Mouse (Mus musculus) heart, embryonic 12.5 days (tissue): ENCODE data around the gene Olfr1394. TPM values are rescaled to one million over a fixed set of nuclear protein-coding genes. Genes with fewer than 3 reads are reported as not detected.
"Not testable (repeated sequence)": the region's sequence is repeated elsewhere in the genome, so short reads cannot be mapped to it uniquely, and the experiment has no call there.

Experiments used
- ATAC-seq: fragments of 200-750 bp; cut with Nextera tagmentation; 2 replicates; pipeline ENCODE4 v1.8.0; 2017; ENCODE audit warnings: moderate TSS enrichment, moderate library complexity; ENCODE audit not compliant: insufficient number of reproducible peaks, low FRiP score
- H3K27ac ChIP-seq: fragments of 300-500 bp; sonication (generic); 2 replicates; pipeline ENCODE4 v1.5.1; 2016; ENCODE audit warnings: mild to moderate bottlenecking, moderate library complexity; ENCODE audit not compliant: poor library complexity, severe bottlenecking
- H3K27me3 ChIP-seq: fragments of 300-500 bp; sonication (generic); replicated peaks from 2 replicates; pipeline ENCODE4 v1.6.1; 2016; ENCODE audit warnings: mild to moderate bottlenecking, moderate library complexity
- H3K36me3 ChIP-seq: fragments of 300-500 bp; sonication (generic); 2 replicates; pipeline ENCODE4 v1.6.1; 2016; ENCODE audit warnings: mild to moderate bottlenecking, moderate library complexity
- H3K4me1 ChIP-seq: fragments of 300-500 bp; sonication (generic); replicated peaks from 2 replicates; pipeline ENCODE4 v1.6.1; 2016; ENCODE audit warnings: mild to moderate bottlenecking
- H3K4me2 ChIP-seq: fragments of 300-500 bp; sonication (generic); 2 replicates; pipeline ENCODE4 v1.6.1; 2016; ENCODE audit warnings: mild to moderate bottlenecking, moderate library complexity
- H3K4me3 ChIP-seq: fragments of 300-500 bp; sonication (generic); 2 replicates; pipeline ENCODE4 v1.5.1; 2016; ENCODE audit warnings: mild to moderate bottlenecking
- H3K9ac ChIP-seq: fragments of 300-500 bp; sonication (generic); 2 replicates; pipeline ENCODE4 v1.6.1; 2016; ENCODE audit warnings: mild to moderate bottlenecking, moderate library complexity
- H3K9me3 ChIP-seq: fragments of 300-500 bp; sonication (generic); replicated peaks from 2 replicates; pipeline ENCODE4 v1.6.1; 2016; ENCODE audit warnings: mild to moderate bottlenecking, moderate library complexity
- WGBS: fragments of 180-500 bp; shearing (Covaris S2); methylation state at CpG from one replicate; pipeline ENCODE4 v1.1.7; 2016; 5-methylcytosine and 5-hydroxymethylcytosine counted together
- polyA plus RNA-seq: library from polyadenylated mRNA; unstranded; fragments of >200 nt; fragmentation: Nextera tagmentation; extraction: Ambion mirVana; gene quantifications from 2 replicates; pipeline ENCODE4 v1.2.1, GENCODE M21; 2016

Gene Olfr1394
- polyA plus RNA-seq, 1 experiment from 2014 or later, result not detected

GRCm38 (mm10) chr11:49156821-49157814, 2.9 kb downstream of the Olfr1394 start:
- H3K4me1 ChIP-seq, result no peaks in the 10 kb centered on the region
- no peaks in the 10 kb centered on the region for H3K36me3 ChIP-seq
- ATAC-seq, result no peak
- H3K4me2 ChIP-seq, result no peak overlapping the region
- H3K9me3 ChIP-seq, result no peaks in the 10 kb centered on the region
- WGBS, result 70% methylated on average over 2 of the region's 2 CpGs
- no peak overlapping the region for H3K27ac ChIP-seq
- H3K9ac ChIP-seq, result no peak overlapping the region
- no peaks in the 10 kb centered on the region for H3K27me3 ChIP-seq
- no peak overlapping the region for H3K4me3 ChIP-seq

DNA sequence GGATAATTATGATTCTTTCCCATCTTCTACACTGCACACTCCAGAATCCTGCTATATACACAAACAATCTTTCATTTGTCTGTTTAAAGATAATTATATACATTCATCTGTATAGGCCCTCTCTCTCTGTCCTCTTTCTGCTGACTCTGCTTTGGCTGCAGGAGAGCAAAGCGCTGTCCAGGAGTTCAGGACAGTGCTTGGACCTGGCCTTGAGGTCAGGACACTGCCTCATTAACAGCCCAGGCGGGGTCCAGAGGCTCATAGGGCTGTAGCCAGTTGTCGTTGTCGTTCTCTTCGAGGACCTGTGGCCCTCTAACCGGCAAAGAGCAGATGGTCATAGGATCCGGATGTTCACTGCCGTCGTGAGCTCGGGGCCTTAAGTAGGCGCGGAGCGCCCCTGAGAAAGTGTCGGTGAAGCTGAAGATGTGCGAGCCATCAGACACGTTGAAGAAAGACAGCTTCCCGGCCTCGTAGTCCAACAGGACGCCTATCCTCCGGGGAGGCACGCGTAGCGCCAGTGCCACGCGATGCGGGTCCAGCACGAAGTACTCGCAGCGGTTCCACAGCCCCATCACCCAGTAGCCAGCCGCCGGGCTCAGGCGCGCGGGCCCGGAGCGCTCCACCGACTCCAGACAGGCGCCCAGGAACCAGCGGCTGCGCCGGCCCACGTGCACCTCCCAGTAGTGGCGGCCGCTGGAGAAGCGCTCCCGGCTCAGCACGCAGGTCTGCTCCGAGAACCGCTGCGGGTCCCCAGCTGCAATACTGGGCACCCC, 14.8 kb downstream of the Olfr1394 start:
- peak overlapping the region; percentile 3; the same call in 1 of the 2 replicates for H3K9ac ChIP-seq
- 4% methylated on average over 50 of the region's 50 CpGs for WGBS

GRCm38 (mm10) chr11:49170576-49170975, 16.4 kb downstream of the Olfr1394 start:
- Histone ChIP-seq H3K4me1 (peaks cover 8% of the 10 kb centered on the region), H3K36me3 (no peaks in the 10 kb centered on the region), H3K27me3 (peaks cover 21% of the 10 kb centered on the region), H3K9me3 (peaks cover 7% of the 10 kb centered on the region), H3K27ac (no peak overlapping the region), H3K9ac (no peak overlapping the region), H3K4me2 (no peak overlapping the region), H3K4me3 (no peak overlapping the region)
- WGBS, result 76% methylated on average over 4 of the region's 4 CpGs
- ATAC-seq, result no peak

More for the DNA sequence above, 14.8 kb downstream of the Olfr1394 start:
- H3K4me3 ChIP-seq, result peak overlapping the region; percentile 38
- ATAC-seq, result peak; percentile 48; the same call in 1 of the 2 replicates
- no peak overlapping the region for H3K27ac ChIP-seq
- H3K4me2 ChIP-seq, result peak overlapping the region; percentile 72
- H3K36me3 ChIP-seq, result no peaks in the 10 kb centered on the region
- peaks cover 7% of the 10 kb centered on the region for H3K9me3 ChIP-seq
- H3K27me3 ChIP-seq, result peaks cover 21% of the 10 kb centered on the region
- peaks cover 8% of the 10 kb centered on the region for H3K4me1 ChIP-seq

DNA sequence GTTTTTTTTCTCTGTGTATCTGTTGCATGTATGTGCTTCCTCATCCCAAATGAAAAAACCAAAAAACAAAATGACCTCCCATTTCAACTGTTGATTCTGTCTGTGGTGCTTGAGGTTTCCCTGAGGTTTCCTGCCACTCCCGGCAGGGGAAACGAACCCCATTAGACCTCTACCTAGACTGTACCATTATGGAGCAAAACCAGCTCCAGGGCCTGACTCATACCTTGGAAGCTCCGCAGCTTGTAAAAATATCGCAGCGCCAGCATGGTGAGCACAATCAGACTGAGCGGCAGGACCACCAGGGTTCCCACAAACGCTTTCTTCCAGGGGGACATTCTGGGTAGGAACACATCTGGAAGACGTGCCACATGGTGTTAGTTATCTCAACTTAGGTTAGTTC, 21.2 kb downstream of the Olfr1394 start:
- 82% methylated on average over 8 of the region's 8 CpGs for WGBS
- no peak overlapping the region for H3K4me3 ChIP-seq
- no peaks in the 10 kb centered on the region for H3K36me3 ChIP-seq
- H3K4me2 ChIP-seq, result no peak overlapping the region
- 0 out of 2 replicates have a peak, but pooled peaks cover under 1% of the 10 kb centered on the region for H3K27me3 ChIP-seq
- H3K9ac ChIP-seq, result no peak overlapping the region
- H3K9me3 ChIP-seq, result no peaks in the 10 kb centered on the region
- no peak for ATAC-seq
- H3K4me1 ChIP-seq, result no peaks in the 10 kb centered on the region
- H3K27ac ChIP-seq, result no peak overlapping the region

GRCm38 (mm10) chr11:49176047-49176779, 22.0 kb downstream of the Olfr1394 start:
- not testable (repeated sequence) for H3K4me2 ChIP-seq, H3K9ac ChIP-seq, ATAC-seq, H3K4me3 ChIP-seq, H3K36me3 ChIP-seq, H3K27ac ChIP-seq, H3K9me3 ChIP-seq, H3K27me3 ChIP-seq, H3K4me1 ChIP-seq
- 67% methylated on average over 4 of the region's 4 CpGs for WGBS

DNA sequence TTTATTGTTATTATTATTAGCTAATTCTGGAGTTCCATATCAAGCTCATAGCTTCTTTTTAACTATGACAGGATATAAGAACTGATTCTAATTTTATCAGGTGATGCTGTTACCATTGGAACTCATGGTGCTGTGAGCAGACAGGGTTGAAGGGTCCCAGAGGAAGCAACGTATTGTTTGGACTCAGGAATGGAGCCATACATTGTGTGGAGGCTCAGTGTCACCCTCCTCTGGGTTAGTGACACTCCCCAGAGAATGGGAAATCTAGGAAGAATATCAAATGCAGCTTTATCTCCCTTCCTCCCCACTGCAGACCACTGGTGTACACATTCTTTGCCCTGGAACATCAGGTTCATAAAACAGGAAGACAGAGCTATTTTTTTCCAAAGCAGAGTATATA, 29.0 kb downstream of the Olfr1394 start:
- H3K9ac ChIP-seq, result no peak overlapping the region
- H3K4me2 ChIP-seq, result no peak overlapping the region
- H3K27ac ChIP-seq, result no peak overlapping the region
- no peak for ATAC-seq
- H3K4me1 ChIP-seq, result no peaks in the 10 kb centered on the region
- H3K27me3 ChIP-seq, result no peaks in the 10 kb centered on the region
- no peak overlapping the region for H3K4me3 ChIP-seq
- WGBS, result 58% methylated on average over 1 of the region's 1 CpGs
- H3K9me3 ChIP-seq, result no peaks in the 10 kb centered on the region
- H3K36me3 ChIP-seq, result no peaks in the 10 kb centered on the region

DNA sequence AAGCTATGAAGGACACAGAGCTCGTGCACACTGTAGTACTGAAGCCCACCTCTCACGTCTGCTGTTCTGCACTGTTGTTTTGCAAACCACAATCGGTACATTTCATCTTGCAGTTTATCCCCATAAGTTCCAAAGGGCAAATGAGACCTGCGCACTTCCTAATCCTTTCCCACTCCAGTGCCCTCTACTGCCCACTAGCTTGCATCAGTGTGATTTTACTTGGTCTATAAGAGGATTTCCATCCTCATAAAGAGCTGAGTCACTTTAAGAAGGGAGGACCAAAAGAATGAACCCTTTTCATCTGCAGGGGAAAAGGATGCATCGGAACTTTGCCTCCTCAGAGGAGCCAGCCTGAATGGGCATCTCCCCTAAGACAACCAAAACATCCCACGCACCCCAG, 32.3 kb downstream of the Olfr1394 start:
- 77% methylated on average over 6 of the region's 6 CpGs for WGBS
- Histone ChIP-seq H3K4me3 (no peak overlapping the region), H3K9me3 (no peaks in the 10 kb centered on the region), H3K9ac (no peak overlapping the region), H3K27me3 (no peaks in the 10 kb centered on the region), H3K4me1 (no peaks in the 10 kb centered on the region), H3K27ac (no peak overlapping the region), H3K36me3 (no peaks in the 10 kb centered on the region), H3K4me2 (no peak overlapping the region)
- no peak for ATAC-seq

DNA sequence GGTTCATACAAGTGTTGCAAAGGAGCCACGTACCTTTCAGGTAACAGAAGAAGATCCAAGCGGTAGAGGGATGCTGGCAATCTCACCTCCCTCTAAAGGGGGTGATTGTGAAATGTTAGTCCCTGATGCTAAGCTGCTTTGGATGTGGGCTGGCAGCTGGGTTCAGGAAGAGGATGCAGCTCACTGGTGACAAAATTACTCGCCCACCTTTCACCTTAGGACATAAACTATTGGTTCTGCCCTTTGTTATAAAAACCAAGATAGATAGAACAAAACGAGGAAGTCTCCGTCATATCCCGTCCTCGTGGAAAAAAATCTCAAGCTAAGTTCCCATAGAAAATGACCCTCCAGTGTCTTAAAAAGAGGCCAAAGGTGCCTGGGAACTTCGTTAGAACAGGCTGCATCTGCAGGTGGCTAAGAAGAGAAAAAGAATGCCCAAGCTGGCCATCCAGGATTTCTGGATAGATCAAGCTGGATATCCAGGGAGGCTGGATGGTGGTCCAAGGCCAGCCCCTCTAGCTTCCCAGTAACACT, 32.8 kb downstream of the Olfr1394 start, which contains the start of gene Btnl9:
Gene Btnl9, minus strand, starts transcription at position 205 of the 534 bp plus-strand sequence.
- no peak for ATAC-seq
- Histone ChIP-seq H3K36me3 (no peaks in the 10 kb centered on the region), H3K4me3 (no peak within 1 kb of the TSS), H3K4me1 (no peaks in the 10 kb centered on the region), H3K27me3 (no peaks in the 10 kb centered on the region), H3K9me3 (no peaks in the 10 kb centered on the region), H3K9ac (no peak within 1 kb of the TSS), H3K4me2 (no peak within 1 kb of the TSS), H3K27ac (no peak within 1 kb of the TSS)
- 64% methylated on average over 8 of the region's 8 CpGs for WGBS

DNA sequence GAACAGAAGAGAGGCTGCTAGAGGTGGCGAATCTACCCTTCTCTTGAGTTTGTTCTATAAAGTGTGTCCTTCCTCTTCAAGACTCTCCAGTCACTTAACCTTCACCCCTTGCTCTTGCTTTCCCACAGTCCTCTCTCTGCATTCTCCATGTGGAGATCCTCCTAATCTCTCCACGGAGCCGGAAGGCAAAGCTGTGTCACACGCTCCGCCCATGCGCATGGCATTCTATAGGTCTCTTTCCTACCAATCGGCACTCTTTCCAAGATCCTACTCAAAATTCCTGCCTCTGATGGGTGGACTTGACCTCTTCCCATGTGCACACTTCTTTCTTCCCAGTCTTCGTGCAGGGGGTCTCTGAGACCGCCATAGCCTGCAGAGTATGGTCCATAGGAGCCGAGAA, 33.5 kb downstream of the Olfr1394 start:
- H3K27me3 ChIP-seq, result no peaks in the 10 kb centered on the region
- no peaks in the 10 kb centered on the region for H3K9me3 ChIP-seq
- no peak overlapping the region for H3K9ac ChIP-seq
- WGBS, result 62% methylated on average over 10 of the region's 10 CpGs
- H3K4me3 ChIP-seq, result no peak overlapping the region
- H3K27ac ChIP-seq, result no peak overlapping the region
- no peak overlapping the region for H3K4me2 ChIP-seq
- no peaks in the 10 kb centered on the region for H3K4me1 ChIP-seq
- no peak for ATAC-seq
- H3K36me3 ChIP-seq, result no peaks in the 10 kb centered on the region

GRCm38 (mm10) chr11:49189737-49190136, 35.6 kb downstream of the Olfr1394 start:
- WGBS, result 5% methylated on average over 7 of the region's 7 CpGs
- no peaks in the 10 kb centered on the region for H3K9me3 ChIP-seq
- no peak overlapping the region for H3K27ac ChIP-seq

More at GRCm38 (mm10) chr11:49189737-49190136, 35.6 kb downstream of the Olfr1394 start:
- H3K36me3 ChIP-seq, result no peaks in the 10 kb centered on the region
- H3K4me1 ChIP-seq, result no peaks in the 10 kb centered on the region
- H3K4me3 ChIP-seq, result no peak overlapping the region
- no peak overlapping the region for H3K9ac ChIP-seq
- H3K27me3 ChIP-seq, result no peaks in the 10 kb centered on the region
- H3K4me2 ChIP-seq, result no peak overlapping the region
- no peak for ATAC-seq
